Mouse (Mus musculus): ENCODE results near the gene Prr14l. TPM values are rescaled to one million over a fixed set of nuclear protein-coding genes. Genes with fewer than 3 reads are reported as not detected.

Gene Prr14l
- 22.0 TPM for polyA plus RNA-seq (2017; shearing (Covaris generic))

GRCm38 (mm10) chr5:32853731-32854507, at the start of gene Prr14l:
TSS of gene Prr14l (minus strand) at chr5:32854256.

GRCm38 (mm10) chr5:32863253-32864228, 9.5 kb upstream of the Prr14l start, which contains the start of gene Depdc5:
TSS of gene Depdc5 (plus strand) at chr5:32863701.

GRCm38 (mm10) chr5:32827009-32827408, 27.0 kb downstream of the Prr14l start, which contains the start of gene Gm20671:
TSS of gene Gm20671 (minus strand) at chr5:32827109.

GRCm38 (mm10) chr5:32785313-32785915, 68.6 kb downstream of the Prr14l start, which contains the start of gene Pisd:
TSS of gene Pisd (minus strand) at chr5:32785646.

Other genes starting within 250 kb of the Prr14l start
- gene Yes1, start 243.1 kb downstream of the Prr14l start, polyA plus RNA-seq (2017; shearing (Covaris generic)): 3.6 TPM
- gene Pisd, start 68.6 kb downstream of the Prr14l start, polyA plus RNA-seq (2017; shearing (Covaris generic)): 95.9 TPM
- not detected for gene Gm20671, start 27.1 kb downstream of the Prr14l start, polyA plus RNA-seq (2017; shearing (Covaris generic))
- 29.1 TPM for gene Depdc5, start 9.4 kb upstream of the Prr14l start, polyA plus RNA-seq (2017; shearing (Covaris generic))
- gene Ywhah, start 164.6 kb upstream of the Prr14l start, polyA plus RNA-seq (2017; shearing (Covaris generic)): 270 TPM
- gene Slc5a1, start 250.0 kb upstream of the Prr14l start, polyA plus RNA-seq (2017; shearing (Covaris generic)): not detected

Data from naive thymus-derived CD4-positive, alpha-beta T cell, adult 5 months (primary cell).